Mouse (Mus musculus) MEL (cell line): Measurements from ENCODE around the gene Rpl10. TPM values are rescaled to one million over a fixed set of nuclear protein-coding genes. Genes with fewer than 3 reads are reported as not detected.
A peak's percentile ranks its signal among the peaks of the same experiment; 100 is the strongest.

Source experiments
- DNase-seq: peaks from one replicate; pipeline ENCODE4 v3.0.0; 2011; ENCODE audit warnings: low read depth, low spot score
- H3K27ac ChIP-seq: 2 replicates; pipeline ENCODE4 v1.5.1; 2012; ENCODE audit warnings: low read depth, mild to moderate bottlenecking, control low read depth, low read length, moderate library complexity; ENCODE audit not compliant: control insufficient read depth
- H3K27me3 ChIP-seq, 2 experiments: fragments of 150-350 bp in 1 of 2; sonication (generic) in 1 of 2; 2 replicates each; pipeline ENCODE4 v1.6.1; 2012; ENCODE audit warnings: low read length in 2 of 2, mild to moderate bottlenecking in 2 of 2, improper control_type of control experiment in 1 of 2, moderate library complexity in 1 of 2; ENCODE audit not compliant: insufficient read depth in 2 of 2, control insufficient read depth in 1 of 2
- H3K36me3 ChIP-seq, 2 experiments: 2 replicates each; pipeline ENCODE4 v1.6.1; 2012 to 2014; ENCODE audit warnings: low read length in 2 of 2, improper control_type of control experiment in 1 of 2, inconsistent platforms in 1 of 2, mild to moderate bottlenecking in 1 of 2; ENCODE audit not compliant: insufficient read depth in 2 of 2, control insufficient read depth in 1 of 2
- H3K4me1 ChIP-seq, 2 experiments: fragments of 150-350 bp in 1 of 2; sonication (generic) in 1 of 2; 2 replicates each; pipeline ENCODE4 v1.6.1; 2012; ENCODE audit warnings: low read length in 2 of 2, improper control_type of control experiment in 1 of 2, mild to moderate bottlenecking in 1 of 2; ENCODE audit not compliant: insufficient read depth in 2 of 2, control insufficient read depth in 1 of 2
- H3K4me3 ChIP-seq, 2 experiments: fragments of 150-350 bp in 1 of 2; sonication (generic) in 1 of 2; 2 replicates each; pipeline ENCODE4 v1.5.1; 2012; ENCODE audit warnings: low read depth in 2 of 2, low read length in 2 of 2, mild to moderate bottlenecking in 2 of 2, moderate library complexity in 2 of 2, control low read depth in 1 of 2, improper control_type of control experiment in 1 of 2; ENCODE audit not compliant: control insufficient read depth in 1 of 2, insufficient read depth in 1 of 2
- H3K79me2 ChIP-seq: 2 replicates; pipeline ENCODE4 v1.6.1; 2012; ENCODE audit warnings: mild to moderate bottlenecking, low read length, moderate library complexity; ENCODE audit not compliant: control insufficient read depth, poor library complexity, insufficient read depth
- H3K9ac ChIP-seq: 2 replicates; pipeline ENCODE4 v1.6.1; 2012; ENCODE audit warnings: low read depth, mild to moderate bottlenecking, control low read depth, low read length, moderate library complexity; ENCODE audit not compliant: control insufficient read depth, poor library complexity, severe bottlenecking
- H3K9me3 ChIP-seq: fragments of 150-350 bp; sonication (generic); replicated peaks from 2 replicates; pipeline ENCODE4 v1.6.1; 2012; ENCODE audit warnings: mild to moderate bottlenecking, low read length, improper control_type of control experiment, moderate library complexity; ENCODE audit not compliant: insufficient read depth
- CHD1 ChIP-seq: IDR thresholded peaks from 2 replicates; pipeline ENCODE4 v1.6.1; 2012; ENCODE audit warnings: low read depth, mild to moderate bottlenecking, inconsistent platforms, low read length, improper control_type of control experiment
- CTCF ChIP-seq, 3 experiments: IDR thresholded peaks in 2 of 3; conservative IDR thresholded peaks in 1 of 3; 2 replicates each; pipeline ENCODE4 v1.5.1; 2011 to 2012; ENCODE audit warnings: low read length in 3 of 3, low read depth in 2 of 3, mild to moderate bottlenecking in 2 of 3, improper control_type of control experiment in 1 of 3, inconsistent platforms in 1 of 3, mixed read lengths in 1 of 3, moderate library complexity in 1 of 3; ENCODE audit not compliant: control insufficient read depth in 1 of 3, insufficient read depth in 1 of 3, poor library complexity in 1 of 3, severe bottlenecking in 1 of 3
- E2F4 ChIP-seq: IDR thresholded peaks from 2 replicates; pipeline ENCODE4 v1.6.1; 2011; ENCODE audit warnings: low read depth, low read length, improper control_type of control experiment, borderline replicate concordance
- ELF1 ChIP-seq: IDR thresholded peaks from 2 replicates; pipeline ENCODE4 v1.6.1; 2014; ENCODE audit warnings: low read depth, mild to moderate bottlenecking, inconsistent platforms, low read length, improper control_type of control experiment, moderate library complexity
- EP300 ChIP-seq, 2 experiments: IDR thresholded peaks; 2 replicates each; pipeline ENCODE4 v1.6.1; 2011; ENCODE audit warnings: improper control_type of control experiment in 2 of 2, low read length in 2 of 2, low read depth in 1 of 2, mild to moderate bottlenecking in 1 of 2
- ETS1 ChIP-seq: IDR thresholded peaks from 2 replicates; pipeline ENCODE4 v1.6.1; 2012; ENCODE audit warnings: low read depth, mild to moderate bottlenecking, inconsistent platforms, low read length, improper control_type of control experiment, moderate library complexity
- GATA1 ChIP-seq: IDR thresholded peaks from 2 replicates; pipeline ENCODE4 v1.6.1; 2011; ENCODE audit warnings: low read depth, low read length, improper control_type of control experiment
- HCFC1 ChIP-seq: IDR thresholded peaks from 2 replicates; pipeline ENCODE4 v1.6.1; 2012; ENCODE audit warnings: low read depth, mild to moderate bottlenecking, inconsistent platforms, low read length, improper control_type of control experiment, moderate library complexity
- JUND ChIP-seq: IDR thresholded peaks from 2 replicates; pipeline ENCODE4 v1.6.1; 2011; ENCODE audit warnings: low read depth, mild to moderate bottlenecking, improper control_type of control experiment, low read length
- KAT2A ChIP-seq: conservative IDR thresholded peaks from 2 replicates; pipeline ENCODE4 v1.6.1; 2012; ENCODE audit warnings: low read depth, low read length, improper control_type of control experiment, inconsistent platforms
- MXI1 ChIP-seq: IDR thresholded peaks from 2 replicates; pipeline ENCODE4 v1.6.1; 2011; ENCODE audit warnings: mild to moderate bottlenecking, low read depth, low read length, improper control_type of control experiment
- MYB ChIP-seq: IDR thresholded peaks from 2 replicates; pipeline ENCODE4 v1.6.1; 2011; ENCODE audit warnings: mild to moderate bottlenecking, low read depth, low read length, improper control_type of control experiment
- NELFE ChIP-seq: IDR thresholded peaks from 2 replicates; pipeline ENCODE4 v1.6.1; 2011; ENCODE audit warnings: low read depth, low read length, improper control_type of control experiment
- POLR2AphosphoS2 ChIP-seq: IDR thresholded peaks from 2 replicates; pipeline ENCODE4 v1.6.1; 2011; ENCODE audit warnings: low read length, improper control_type of control experiment
- RCOR1 ChIP-seq: IDR thresholded peaks from 2 replicates; pipeline ENCODE4 v1.6.1; 2012; ENCODE audit warnings: low read depth, mild to moderate bottlenecking, inconsistent platforms, low read length, improper control_type of control experiment
- SIN3A ChIP-seq: IDR thresholded peaks from 2 replicates; pipeline ENCODE4 v1.6.1; 2012; ENCODE audit warnings: low read length, improper control_type of control experiment, inconsistent platforms
- SMC3 ChIP-seq: IDR thresholded peaks from 2 replicates; pipeline ENCODE4 v1.6.1; 2011; ENCODE audit warnings: low read depth, low read length, improper control_type of control experiment
- TBP ChIP-seq: IDR thresholded peaks from 2 replicates; pipeline ENCODE4 v1.8.0; 2011; ENCODE audit warnings: low read depth, low read length, improper control_type of control experiment
- TCF12 ChIP-seq: IDR thresholded peaks from 2 replicates; pipeline ENCODE4 v1.6.1; 2014; ENCODE audit warnings: low read depth, mild to moderate bottlenecking, inconsistent platforms, low read length, improper control_type of control experiment, moderate library complexity
- UBTF ChIP-seq: IDR thresholded peaks from 2 replicates; pipeline ENCODE4 v1.6.1; 2012; ENCODE audit warnings: low read depth, mild to moderate bottlenecking, inconsistent platforms, low read length, improper control_type of control experiment, moderate library complexity, borderline replicate concordance; ENCODE audit not compliant: insufficient read depth
- USF1 ChIP-seq: IDR thresholded peaks from 2 replicates; pipeline ENCODE4 v1.6.1; 2014; ENCODE audit warnings: low read depth, mild to moderate bottlenecking, inconsistent platforms, low read length, improper control_type of control experiment, moderate library complexity
- ZKSCAN1 ChIP-seq: IDR thresholded peaks from 2 replicates; pipeline ENCODE4 v1.6.1; 2012; ENCODE audit warnings: low read depth, mild to moderate bottlenecking, inconsistent platforms, low read length, improper control_type of control experiment, moderate library complexity
- ZMIZ1 ChIP-seq: IDR thresholded peaks from 2 replicates; pipeline ENCODE4 v1.6.1; 2012; ENCODE audit warnings: low read depth, mild to moderate bottlenecking, inconsistent platforms, low read length, improper control_type of control experiment, moderate library complexity
- ZNF384 ChIP-seq: IDR thresholded peaks from 2 replicates; pipeline ENCODE4 v1.6.1; 2012; ENCODE audit warnings: low read depth, mild to moderate bottlenecking, inconsistent platforms, low read length, improper control_type of control experiment
- polyA plus RNA-seq, 2 experiments: library from polyadenylated mRNA; stranded (reverse) in 1 of 2; unstranded in 1 of 2; fragments of >175 nt in 1 of 2; fragments of >200 nt in 1 of 2; gene quantifications; 2 replicates each; pipeline versions ENCODE4 v1.2.1 to v1.2.4; 2012; ENCODE audit warnings: low replicate concordance in 2 of 2, low read depth in 1 of 2; ENCODE audit not compliant: insufficient read length in 2 of 2, insufficient read depth in 1 of 2, missing spikeins in 1 of 2
- total RNA-seq: library from RNA; depleted of rRNA; stranded (reverse); fragments of 300-350 nt; gene quantifications from 2 replicates; pipeline ENCODE4 v1.2.3, GENCODE M21; 2012

Rpl10 gene
- total and polyA plus RNA-seq, 3 experiments, result 232 to 3,229 TPM; not detected in 1

- H3K27me3 ChIP-seq, result no peaks in the 10 kb centered on the region
- DNase-seq, result no peak
- H3K4me3 ChIP-seq, result no peak overlapping the region
- no peaks in the 10 kb centered on the region for H3K9me3 ChIP-seq
- no peak overlapping the region for H3K9ac ChIP-seq
- H3K36me3 ChIP-seq, result peaks cover 0 to 12% of the 10 kb centered on the region in 2 experiments; a peak in 3 of 4 replicates
- H3K4me1 ChIP-seq, result peaks cover 0 to 10% of the 10 kb centered on the region in 2 experiments; a peak in 1 of 4 replicates
- H3K79me2 ChIP-seq, result peaks cover 12% of the 10 kb centered on the region
- TF ChIP-seq GATA1, result no peak
- TF ChIP-seq UBTF, result no peak
- no peak for TF ChIP-seq POLR2AphosphoS2
- TF ChIP-seq ETS1, result no peak
- H3K27ac ChIP-seq, result no peak overlapping the region
Observed at GRCm38 (mm10) chrX:74240332-74240731, 30.3 kb upstream of the Rpl10 start.

DNA sequence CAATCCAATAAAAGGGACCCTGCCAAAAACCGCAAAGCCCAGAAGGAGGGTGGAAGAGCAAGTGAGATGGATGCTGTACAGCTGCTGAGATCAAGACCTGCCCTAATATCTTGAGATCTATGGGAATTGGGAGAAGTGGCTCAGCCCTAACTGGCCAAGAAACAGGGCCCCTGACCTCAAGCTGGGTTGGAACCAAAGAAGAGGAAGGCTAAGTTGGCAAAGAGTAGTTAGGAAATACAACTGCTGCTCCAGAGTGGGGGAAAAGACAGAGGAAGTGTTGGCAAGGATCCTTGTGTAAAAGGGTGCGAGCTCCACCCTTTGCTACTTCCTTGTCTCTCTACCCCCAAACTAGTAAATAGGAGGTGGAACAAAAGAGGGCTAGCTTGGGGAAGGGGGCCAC lies 27.2 kb upstream of the Rpl10 start:
- TF ChIP-seq ZMIZ1, result no peak
- TF ChIP-seq ELF1, result peak; percentile 24; the same call in 1 of the 2 replicates
- 0 out of 4 replicates have a peak, but pooled peaks of 1 of the 2 experiments have one; percentile 37 for TF ChIP-seq EP300 (IDR thresholded peaks at IDR 0.05; ENCODE audit: low read depth in 1 of 2, low read length in 2 of 2)
- no peak for TF ChIP-seq KAT2A
- peak; percentile 39; the same call in 1 of the 2 replicates for TF ChIP-seq SIN3A
- TF ChIP-seq, all 39 proteins: peak for 3
- H3K27ac ChIP-seq, result peak overlapping the region; percentile 97
- no peak for DNase-seq
- H3K4me1 ChIP-seq, result peaks cover 0 to 10% of the 10 kb centered on the region in 2 experiments; a peak in 1 of 4 replicates
- peaks cover 0 to 12% of the 10 kb centered on the region in 2 experiments; a peak in 3 of 4 replicates for H3K36me3 ChIP-seq
- H3K27me3 ChIP-seq, result no peaks in the 10 kb centered on the region
- peaks cover 18% of the 10 kb centered on the region for H3K79me2 ChIP-seq
- peak overlapping the region; percentile 0 to 17; a peak in 1 of 4 replicates for H3K4me3 ChIP-seq
- H3K9ac ChIP-seq, result peak overlapping the region; percentile 50
- no peaks in the 10 kb centered on the region for H3K9me3 ChIP-seq

GRCm38 (mm10) chrX:74243807-74244206 lies 26.8 kb upstream of the Rpl10 start:
- Histone ChIP-seq H3K4me3 (peak overlapping the region; percentile 0 to 17; a peak in 2 of 4 replicates), H3K36me3 (peaks cover 0 to 12% of the 10 kb centered on the region in 2 experiments; a peak in 3 of 4 replicates), H3K9me3 (no peaks in the 10 kb centered on the region), H3K27me3 (no peaks in the 10 kb centered on the region), H3K4me1 (peaks cover 0 to 10% of the 10 kb centered on the region in 2 experiments; a peak in 1 of 4 replicates), H3K9ac (peak overlapping the region; percentile 56), H3K79me2 (peaks cover 18% of the 10 kb centered on the region), H3K27ac (peak overlapping the region; percentile 97)
- peak; percentile 91 for DNase-seq
- TF ChIP-seq CHD1 (no peak), ZKSCAN1 (no peak), ZMIZ1 (no peak; the same call in 1 of the 2 replicates), ZNF384 (no peak), USF1 (no peak), TBP (0 out of 2 replicates have a peak, but pooled peaks have one; percentile 26), ELF1 (no peak), MXI1 (no peak), GATA1 (no peak), EP300 (IDR thresholded peaks at IDR 0.05; ENCODE audit: low read depth in 1 of 2, low read length in 2 of 2) (peak; percentile 26 to 79; a peak in 3 of 4 replicates), E2F4 (no peak), RCOR1 (no peak; the same call in 1 of the 2 replicates), JUND (no peak), UBTF (no peak), CTCF (IDR thresholded peaks at IDR 0.05 in 2 of 3, conservative IDR thresholded peaks at IDR 0.05 in 1 of 3; ENCODE audit: control insufficient read depth in 1 of 3, insufficient read depth in 1 of 3, low read depth in 2 of 3, low read length in 3 of 3, poor library complexity in 1 of 3, severe bottlenecking in 1 of 3) (no peak), MYB (0 out of 2 replicates have a peak, but pooled peaks have one; percentile 16), SMC3 (no peak), HCFC1 (no peak; the same call in 1 of the 2 replicates), TCF12 (no peak), NELFE (0 out of 2 replicates have a peak, but pooled peaks have one; percentile 31), ETS1 (peak; percentile 66)
